Mouse (Mus musculus): Measurements from ENCODE around the gene B3gnt9.
"Not testable (repeated sequence)": the region's sequence is repeated elsewhere in the genome, so short reads cannot be mapped to it uniquely, and the experiment has no call there.

DNA sequence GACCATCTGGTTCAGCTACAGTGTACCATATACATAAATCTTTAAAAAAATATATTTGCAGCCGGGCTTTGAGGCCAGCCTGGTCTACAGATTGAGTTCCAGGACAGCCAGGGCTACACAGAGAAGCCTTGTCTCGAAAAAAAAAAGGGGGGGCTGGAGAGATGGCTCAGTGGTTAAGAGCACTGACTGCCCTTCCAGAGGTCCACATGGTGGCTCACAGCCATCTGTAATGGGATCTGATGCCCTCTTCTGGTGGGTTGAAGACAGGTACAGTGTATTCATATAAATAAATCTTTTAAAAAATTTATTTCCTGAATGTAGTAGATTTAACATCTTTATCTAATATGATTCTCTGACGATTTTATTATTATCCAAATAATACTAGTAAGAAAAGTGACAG, 36.8 kb upstream of the B3gnt9 start:
- peak; percentile 38 for TF ChIP-seq CTCF (IDR thresholded peaks at IDR 0.05; ENCODE audit: low read depth)
- TF ChIP-seq EP300 (optimal IDR thresholded peaks at IDR 0.05), result not testable (repeated sequence)

All from stomach, postnatal 0 days (tissue).